Mouse (Mus musculus) liver, embryonic 14.5 days (tissue): ENCODE measurements at regions not wholly inside any gene's neighbourhood (a gene's known extent, or its start where the extent isn't known, plus 50 kb on each side); places are given as distances from the start of the nearest gene placed in this dataset.

Experiments used
- CTCF ChIP-seq: IDR thresholded peaks from 2 replicates; pipeline ENCODE4 v1.5.1; 2016; ENCODE audit warnings: antibody characterized with exemption, low read depth, control low read depth
- EP300 ChIP-seq: IDR thresholded peaks from 2 replicates; pipeline ENCODE4 v1.6.1; 2016; ENCODE audit warnings: antibody characterized with exemption, low read depth

- TF ChIP-seq CTCF: peak; percentile 83
- TF ChIP-seq EP300: no peak
Measured at GRCm38 (mm10) chr3:15194362-15194761, 137.7 kb downstream of the Gm9733 start.
